In genomic region chr12:104066241-104066640, GRCm38 (mm10) we compare ENCODE assay signal across 9 mouse cellular contexts. TPM values are rescaled to one million over a fixed set of nuclear protein-coding genes. Genes with fewer than 3 reads are reported as not detected.
DNase-seq lines count a peak whose midpoint lies in the region; ATAC-seq and TF ChIP-seq lines count a peak whose summit lies in the region.
"Had no signal": no experiment of that assay in that cellular context is flagged by ENCODE, and none has a peak within 500 bp of the region (broad histone marks: within the 10 kb centered on the region; RNA-seq: fewer than 3 reads in every experiment).

No protein-coding gene starts in this region.

- H3K9me3 ChIP-seq in forebrain, embryonic 13.5 days (replicated peaks) = no peaks in the 10 kb centered on the region
- H3K9me3 ChIP-seq: limb, embryonic 12.5 days had no signal

- H3K4me3 ChIP-seq in C2C12 (ENCODE audit: insufficient read depth, poor library complexity, severe bottlenecking) = no peak overlapping the region
- H3K4me3 ChIP-seq in bone marrow macrophage, adult 2 months (ENCODE audit: insufficient read depth, low read length) = no peak overlapping the region
- no peak overlapping the region for H3K4me3 ChIP-seq in forebrain, embryonic 13.5 days
- H3K4me3 ChIP-seq: limb, embryonic 12.5 days had no signal

- H3K79me3 ChIP-seq in C2C12 (ENCODE audit: low read depth) = no peaks in the 10 kb centered on the region

- 0 out of 2 replicates have a peak overlapping the region, but pooled peaks have one; percentile 21 for H3K9ac ChIP-seq in forebrain, embryonic 13.5 days
- H3K9ac ChIP-seq: limb, embryonic 12.5 days had no signal

- TF ChIP-seq CTCF in C2C12 (IDR thresholded peaks at IDR 0.05; ENCODE audit: control insufficient read depth, insufficient read depth, insufficient read length) = peak; percentile 59
- peak; percentile 82 for TF ChIP-seq CTCF in bone marrow macrophage, adult 2 months (IDR thresholded peaks at IDR 0.05; ENCODE audit: low read depth, low read length)

- peaks cover 13% of the 10 kb centered on the region for H3K4me1 ChIP-seq in bone marrow macrophage, adult 2 months (ENCODE audit: control insufficient read depth, insufficient read depth, low read length)
- no peaks in the 10 kb centered on the region for H3K4me1 ChIP-seq in forebrain, embryonic 13.5 days
- H3K4me1 ChIP-seq: limb, embryonic 12.5 days had no signal

- no peak overlapping the region for H3K27ac ChIP-seq in bone marrow macrophage, adult 2 months (ENCODE audit: insufficient read depth, low read depth, low read length)
- H3K27ac ChIP-seq in forebrain, embryonic 13.5 days = no peak overlapping the region
- H3K27ac ChIP-seq: limb, embryonic 12.5 days had no signal

- ATAC-seq in forebrain, embryonic 13.5 days = peak; percentile 3; the same call in 1 of the 2 replicates

- H3K27me3 ChIP-seq in C2C12 (ENCODE audit: control insufficient read depth, insufficient read depth, insufficient read length) = no peaks in the 10 kb centered on the region
- H3K27me3 ChIP-seq in forebrain, embryonic 13.5 days = no peaks in the 10 kb centered on the region
- H3K27me3 ChIP-seq: limb, embryonic 12.5 days had no signal

- no peaks in the 10 kb centered on the region for H3K79me2 ChIP-seq in C2C12 (ENCODE audit: control insufficient read depth, insufficient read depth)

- no peak for TF ChIP-seq POLR2A in bone marrow macrophage, adult 2 months (IDR thresholded peaks at IDR 0.05; ENCODE audit: borderline replicate concordance, low read depth, low read length)

- H3ac ChIP-seq in C2C12 (ENCODE audit: control insufficient read depth, insufficient read length, low read depth) = no peak overlapping the region

- no peak overlapping the region for H3K4me2 ChIP-seq in forebrain, embryonic 13.5 days
- H3K4me2 ChIP-seq: limb, embryonic 12.5 days had no signal

- WGBS in forebrain, embryonic 13.5 days = 26% methylated on average over 8 of the region's 8 CpGs
- 16% methylated on average over 8 of the region's 8 CpGs for WGBS in large intestine, adult 2 months

- no peaks in the 10 kb centered on the region for H3K36me3 ChIP-seq in C2C12 (ENCODE audit: control insufficient read depth, insufficient read depth)
- no peaks in the 10 kb centered on the region for H3K36me3 ChIP-seq in forebrain, embryonic 13.5 days (ENCODE audit: poor library complexity, severe bottlenecking)
- H3K36me3 ChIP-seq: limb, embryonic 12.5 days had no signal

- peak; percentile 54 for DNase-seq in gastrocnemius, postnatal 10 days
- no peak for DNase-seq in gastrocnemius, postnatal 25 days
- DNase-seq in large intestine, adult 2 months (ENCODE audit: low read depth, low spot score) = peak; percentile 28
- peak; percentile 73 for DNase-seq in mesoderm, embryonic 11.5 days (ENCODE audit: low read depth, low spot score)
- DNase-seq in testis, postnatal 10 days (ENCODE audit: low spot score) = peak; percentile 86

TF ChIP-seq in C2C12, 6 proteins besides CTCF, POLR2A, EP300 and RAD21:
- TF ChIP-seq USF1 (IDR thresholded peaks at IDR 0.05; ENCODE audit: low read depth) = no peak
- TF ChIP-seq MAX (IDR thresholded peaks at IDR 0.05) = no peak
- no peak for TF ChIP-seq CEBPB (IDR thresholded peaks at IDR 0.05; ENCODE audit: low read depth)
- no peak for TF ChIP-seq MYOG (IDR thresholded peaks at IDR 0.05; ENCODE audit: control insufficient read depth, extremely low read depth, insufficient read length)
- no peak for TF ChIP-seq FOSL1 (IDR thresholded peaks at IDR 0.05; ENCODE audit: insufficient read depth, low read length, poor library complexity, severe bottlenecking)
- no peak for TF ChIP-seq MYOD1 (IDR thresholded peaks at IDR 0.05; ENCODE audit: control insufficient read depth, insufficient read length, low read depth)
TF ChIP-seq in C2C12: peak in this region for 0.

RNA-seq across cellular contexts. Expression of gene Serpina12, which starts 22.0 kb away (rescaled TPM):
- not detected for total RNA-seq in gastrocnemius, postnatal 10 days (2021)
- not detected for total RNA-seq in gastrocnemius, postnatal 25 days (2021)
- not detected for polyA plus RNA-seq in C2C12 (2012; fragmentation: generic; extraction: Trizol)
- polyA plus RNA-seq in bone marrow macrophage, adult 2 months (2012; ENCODE audit: insufficient read depth, insufficient read length, missing spikeins) = not detected in 2 replicates
- polyA plus RNA-seq in forebrain, embryonic 13.5 days (2015; fragmentation: Nextera tagmentation; extraction: Ambion mirVana) = not detected in 2 replicates
- polyA plus RNA-seq in large intestine, adult 2 months (2012; rRNA removed) = 0.02 TPM in 1 of 2 replicates, not detected in the other
- polyA plus RNA-seq: limb, embryonic 12.5 days had no signal

RNA-seq across cellular contexts. Expression of gene Serpina5, which starts 34.7 kb away (rescaled TPM):
- total RNA-seq in gastrocnemius, postnatal 10 days (2021) = not detected
- total RNA-seq in gastrocnemius, postnatal 25 days (2021) = not detected
- not detected for polyA plus RNA-seq in C2C12 (2012; fragmentation: generic; extraction: Trizol)
- polyA plus RNA-seq in bone marrow macrophage, adult 2 months (2012; ENCODE audit: insufficient read depth, insufficient read length, missing spikeins) = not detected in 2 replicates
- not detected in 2 replicates for polyA plus RNA-seq in forebrain, embryonic 13.5 days (2015; fragmentation: Nextera tagmentation; extraction: Ambion mirVana)
- not detected in 2 replicates for polyA plus RNA-seq in large intestine, adult 2 months (2012; rRNA removed)
- polyA plus RNA-seq: limb, embryonic 12.5 days had no signal

RNA-seq across cellular contexts. Expression of gene Serpina3a, which starts 46.3 kb away (rescaled TPM):
- total RNA-seq in gastrocnemius, postnatal 10 days (2021) = not detected
- total RNA-seq in gastrocnemius, postnatal 25 days (2021) = not detected
- polyA plus RNA-seq in C2C12 (2012; fragmentation: generic; extraction: Trizol) = not detected
- polyA plus RNA-seq in bone marrow macrophage, adult 2 months (2012; ENCODE audit: insufficient read depth, insufficient read length, missing spikeins) = not detected in 2 replicates
- polyA plus RNA-seq in forebrain, embryonic 13.5 days (2015; fragmentation: Nextera tagmentation; extraction: Ambion mirVana) = not detected in 2 replicates
- not detected in 2 replicates for polyA plus RNA-seq in large intestine, adult 2 months (2012; rRNA removed)
- polyA plus RNA-seq: limb, embryonic 12.5 days had no signal

RNA-seq across cellular contexts. Expression of gene Serpina9, which starts 52.7 kb away (rescaled TPM):
- not detected for total RNA-seq in gastrocnemius, postnatal 10 days (2021)
- not detected for total RNA-seq in gastrocnemius, postnatal 25 days (2021)
- polyA plus RNA-seq in C2C12 (2012; fragmentation: generic; extraction: Trizol) = 0.01 TPM
- not detected in 2 replicates for polyA plus RNA-seq in bone marrow macrophage, adult 2 months (2012; ENCODE audit: insufficient read depth, insufficient read length, missing spikeins)
- polyA plus RNA-seq in forebrain, embryonic 13.5 days (2015; fragmentation: Nextera tagmentation; extraction: Ambion mirVana) = not detected in 2 replicates
- 0.08 and 0.10 TPM in 2 replicates for polyA plus RNA-seq in large intestine, adult 2 months (2012; rRNA removed)
- polyA plus RNA-seq: limb, embryonic 12.5 days had no signal
